In genomic region chr16:31598409-31598988, GRCm38 (mm10) we compare ENCODE assay signal across 7 mouse cellular contexts.
DNase-seq lines count a peak whose midpoint lies in the region; ATAC-seq lines count a peak whose summit lies in the region.

No protein-coding gene starts in this region.

- peak; percentile 97 for ATAC-seq in megakaryocyte progenitor cell, adult 5-6 weeks (replicated peaks; ENCODE audit: poor library complexity)
- no peak for ATAC-seq in granulocyte monocyte progenitor cell, adult 5-6 weeks (replicated peaks; ENCODE audit: poor library complexity, severe bottlenecking)

- peak; percentile 64 for DNase-seq in right cerebral cortex, postnatal 25 days
- DNase-seq in right cerebral cortex, postnatal 36 days (ENCODE audit: low spot score in 2 of 2): no peak
- DNase-seq in cerebellum, adult 8-10 months: peak; percentile 53
- peak; percentile 69 for DNase-seq in gastrocnemius, postnatal 25 days
- DNase-seq in kidney, postnatal 10 days: no peak

Comparison
In these comparisons a context has a peak if more than half of its experiments do, and no peak if none do; other contexts are left out.
1. DNase-seq: peak in right cerebral cortex, postnatal 25 days (single experiment), cerebellum, adult 8-10 months (single experiment) and gastrocnemius, postnatal 25 days (single experiment); none in right cerebral cortex, postnatal 36 days (0 of 2) and kidney, postnatal 10 days (single experiment).